Mouse (Mus musculus) CH12.LX (cell line): ENCODE data around the gene Senp6. TPM values are rescaled to one million over a fixed set of nuclear protein-coding genes. Genes with fewer than 3 reads are reported as not detected.

Experiments
- DNase-seq: peaks from one replicate; pipeline ENCODE4 v3.0.0-alpha.2; 2013; ENCODE audit errors: extremely low read depth
- H3K27ac ChIP-seq: 2 replicates; pipeline ENCODE4 v1.5.1; 2012; ENCODE audit warnings: low read depth, mild to moderate bottlenecking, control low read depth, moderate library complexity; ENCODE audit not compliant: insufficient read depth
- H3K27me3 ChIP-seq: replicated peaks from 2 replicates; pipeline ENCODE3; 2012; ENCODE audit warnings: inconsistent platforms
- H3K36me3 ChIP-seq, 2 experiments: replicated peaks in 1 of 2; 2 replicates each; pipeline versions ENCODE3 to v1.6.1; 2012; ENCODE audit warnings: inconsistent platforms in 1 of 2, low read length in 1 of 2, mild to moderate bottlenecking in 1 of 2, mixed read lengths in 1 of 2, moderate library complexity in 1 of 2; ENCODE audit not compliant: control insufficient read depth in 1 of 2, insufficient read depth in 1 of 2
- H3K4me1 ChIP-seq, 2 experiments: 2 replicates each; pipeline ENCODE4 v1.6.1; 2012; ENCODE audit warnings: inconsistent platforms in 1 of 2, moderate library complexity in 1 of 2; ENCODE audit not compliant: insufficient read depth in 2 of 2, control insufficient read depth in 1 of 2
- H3K4me2 ChIP-seq: 2 replicates; pipeline ENCODE4 v1.6.1; 2012; ENCODE audit warnings: low read depth, mild to moderate bottlenecking, control low read depth; ENCODE audit not compliant: poor library complexity, insufficient read depth, severe bottlenecking
- H3K4me3 ChIP-seq, 3 experiments: fragments of 150-350 bp in 1 of 3; sonication (generic) in 1 of 3; replicated peaks in 1 of 3; 2 replicates each; pipeline versions ENCODE3 to v1.5.1; 2011 to 2012; ENCODE audit warnings: low read depth in 2 of 3, low read length in 2 of 3, mild to moderate bottlenecking in 2 of 3, moderate library complexity in 2 of 3, control low read depth in 1 of 3, improper control_type of control experiment in 1 of 3, inconsistent platforms in 1 of 3, mixed read lengths in 1 of 3; ENCODE audit not compliant: poor library complexity in 1 of 3
- H3K79me2 ChIP-seq: replicated peaks from 2 replicates; pipeline ENCODE4 v1.6.1; 2012; ENCODE audit warnings: mild to moderate bottlenecking, moderate library complexity; ENCODE audit not compliant: control insufficient read depth, poor library complexity, insufficient read depth, severe bottlenecking; ENCODE audit errors: extremely low read depth
- H3K9ac ChIP-seq: 2 replicates; pipeline ENCODE4 v1.6.1; 2012; ENCODE audit warnings: low read depth, mild to moderate bottlenecking, control low read depth, moderate library complexity; ENCODE audit not compliant: insufficient read depth
- H3K9me3 ChIP-seq: replicated peaks from 2 replicates; pipeline ENCODE3; 2012; ENCODE audit warnings: low read length, inconsistent platforms, mixed read lengths
- CHD2 ChIP-seq: IDR thresholded peaks from 2 replicates; pipeline ENCODE4 v1.6.1; 2011; ENCODE audit warnings: low read length, improper control_type of control experiment
- E2F4 ChIP-seq: IDR thresholded peaks from 2 replicates; pipeline ENCODE4 v1.6.1; 2011; ENCODE audit warnings: low read depth, low read length, improper control_type of control experiment; ENCODE audit not compliant: insufficient replicate concordance
- ELF1 ChIP-seq: IDR thresholded peaks from 2 replicates; pipeline ENCODE4 v1.6.1; 2014; ENCODE audit warnings: low read depth, mild to moderate bottlenecking, inconsistent platforms, low read length, improper control_type of control experiment
- HCFC1 ChIP-seq: IDR thresholded peaks from 2 replicates; pipeline ENCODE4 v1.6.1; 2012; ENCODE audit warnings: low read depth, mild to moderate bottlenecking, inconsistent platforms, low read length, improper control_type of control experiment
- JUND ChIP-seq: conservative IDR thresholded peaks from 2 replicates; pipeline ENCODE4 v1.6.1; 2011; ENCODE audit warnings: low read depth, low read length, improper control_type of control experiment
- MAX ChIP-seq: IDR thresholded peaks from 2 replicates; pipeline ENCODE4 v1.6.1; 2011; ENCODE audit warnings: low read length, improper control_type of control experiment
- PAX5 ChIP-seq: IDR thresholded peaks from 2 replicates; pipeline ENCODE4 v1.6.1; 2012; ENCODE audit warnings: low read length, inconsistent platforms, mixed read lengths
- TBP ChIP-seq: conservative IDR thresholded peaks from 2 replicates; pipeline ENCODE4 v1.6.1; 2011; ENCODE audit warnings: low read depth, low read length, improper control_type of control experiment
- dilution Hi-C: fragments of 300-500 bp; cut with MboI; formaldehyde crosslinking; loops from 2 replicates; pipeline ENCODE4 v1.14.3; 2020; ENCODE audit warnings: low sequenced_read_pairs; ENCODE audit not compliant: extremely low pct_unique_long_range_greater_than_20kb, extremely low pct_ligation_motif_present
- in situ Hi-C: fragments of 300-500 bp; cut with MboI; formaldehyde crosslinking; loops from 3 replicates; pipeline ENCODE4 v1.14.3; 2019; ENCODE audit warnings: low sequenced_read_pairs, low pct_ligation_motif_present, low pct_unique_long_range_greater_than_20kb, mixed read lengths
- polyA plus RNA-seq: library from polyadenylated mRNA; unstranded; fragments of >175 nt; gene quantifications from 2 replicates; pipeline ENCODE4 v1.2.1, GENCODE M21; 2012; ENCODE audit warnings: low read depth; ENCODE audit not compliant: insufficient read length
- total RNA-seq, 2 experiments: library from RNA; depleted of rRNA; stranded (reverse); fragments of 300-350 nt in 1 of 2; fragments of >200 nt in 1 of 2; gene quantifications; 2 replicates each; pipeline ENCODE4 v1.2.3; 2012 to 2014

Gene Senp6
- total and polyA plus RNA-seq, 3 experiments: 97.5 to 167 (median 113) TPM

GRCm38 (mm10) chr9:80080941-80081340 lies 14.2 kb downstream of the Senp6 start:
- Histone ChIP-seq H3K27ac (peak overlapping the region; percentile 86), H3K27me3 (no peaks in the 10 kb centered on the region), H3K79me2 (peaks cover 87% of the 10 kb centered on the region), H3K36me3 (peaks cover 0 to 27% of the 10 kb centered on the region in 2 experiments), H3K4me2 (peak overlapping the region; percentile 60; the same call in 1 of the 2 replicates), H3K4me1 (peaks cover 12 to 59% of the 10 kb centered on the region in 2 experiments), H3K4me3 (peak overlapping the region; percentile 1 to 54 (median 47)), H3K9ac (peak overlapping the region; percentile 89), H3K9me3 (peaks cover 5% of the 10 kb centered on the region)
- in situ Hi-C loops: no loop called here
- dilution Hi-C loops: no loop called here
- peak; percentile 62 for TF ChIP-seq HCFC1
- no peak for TF ChIP-seq PAX5
- peak; percentile 76 for TF ChIP-seq ELF1
- 0 out of 2 replicates have a peak, but pooled peaks have one; percentile 38 for TF ChIP-seq TBP
- no peak for TF ChIP-seq MAX
- DNase-seq: peak; percentile 46

- H3K27me3 ChIP-seq: no peaks in the 10 kb centered on the region
- dilution Hi-C loops: no loop called here
- peaks cover 80% of the 10 kb centered on the region for H3K79me2 ChIP-seq
- no peak overlapping the region for H3K4me2 ChIP-seq
- H3K9me3 ChIP-seq: peaks cover 2% of the 10 kb centered on the region
- no peak for DNase-seq
- H3K27ac ChIP-seq: no peak overlapping the region
- H3K9ac ChIP-seq: no peak overlapping the region
- peaks cover 12 to 64% of the 10 kb centered on the region in 2 experiments for H3K4me1 ChIP-seq
- TF ChIP-seq TBP (no peak), CHD2 (no peak)
- in situ Hi-C loops: no loop called here
- no peak overlapping the region for H3K4me3 ChIP-seq
- peaks cover 0 to 17% of the 10 kb centered on the region in 2 experiments for H3K36me3 ChIP-seq
These were observed 17.9 kb downstream of the Senp6 start for GRCm38 (mm10) chr9:80084429-80085092.

- Histone ChIP-seq H3K4me2 (no peak overlapping the region), H3K36me3 (peaks cover 1 to 21% of the 10 kb centered on the region in 2 experiments), H3K9ac (no peak overlapping the region; the same call in 1 of the 2 replicates), H3K4me3 (no peak overlapping the region), H3K27me3 (no peaks in the 10 kb centered on the region), H3K79me2 (peaks cover 81% of the 10 kb centered on the region), H3K9me3 (no peaks in the 10 kb centered on the region), H3K27ac (no peak overlapping the region)
- dilution Hi-C loops: no loop called here
- DNase-seq: no peak
- TF ChIP-seq JUND (no peak), E2F4 (no peak)
- TF ChIP-seq, all 38 proteins: peak for 0
- in situ Hi-C loops: no loop called here
- peaks cover 12 to 55% of the 10 kb centered on the region in 2 experiments for H3K4me1 ChIP-seq
These were observed 19.0 kb downstream of the Senp6 start for GRCm38 (mm10) chr9:80085665-80086064.
